Mouse (Mus musculus): Measurements from ENCODE around the gene Slc30a10.

GRCm38 (mm10) chr1:185460096-185460495 is 5.4 kb downstream of the Slc30a10 start:
- TF ChIP-seq REST (IDR thresholded peaks at IDR 0.05; ENCODE audit: insufficient read depth, insufficient read length): no peak
- no peak for TF ChIP-seq POLR2A (IDR thresholded peaks at IDR 0.05; ENCODE audit: insufficient read length, low read depth)
- TF ChIP-seq E2F4 (IDR thresholded peaks at IDR 0.05; ENCODE audit: insufficient read depth): no peak
- no peak for TF ChIP-seq MYOD1 (IDR thresholded peaks at IDR 0.05; ENCODE audit: control insufficient read depth in 1 of 3, insufficient read length in 2 of 3, low read depth in 2 of 3)
- no peak for TF ChIP-seq TCF12 (IDR thresholded peaks at IDR 0.05; ENCODE audit: insufficient read depth, poor library complexity, severe bottlenecking)
- TF ChIP-seq TCF3 (IDR thresholded peaks at IDR 0.05; ENCODE audit: insufficient read length, low read depth): no peak
- no peak for TF ChIP-seq MAX (IDR thresholded peaks at IDR 0.05; ENCODE audit: low read depth)
- TF ChIP-seq MYOG (IDR thresholded peaks at IDR 0.05; ENCODE audit: control insufficient read depth in 1 of 3, insufficient read depth in 1 of 3, insufficient read length in 2 of 3, low read depth in 2 of 3): no peak
- TF ChIP-seq SRF (IDR thresholded peaks at IDR 0.05; ENCODE audit: control insufficient read depth, insufficient read length, low read depth): no peak
- TF ChIP-seq USF1 (IDR thresholded peaks at IDR 0.05; ENCODE audit: low read depth): no peak
